Mouse (Mus musculus) bone marrow, adult 2 months (tissue): ENCODE data around the gene Fbxl21.

Source experiments
- CTCF ChIP-seq: fragments of 200-500 bp; IDR thresholded peaks from 2 replicates; pipeline ENCODE4 v1.5.1; 2011; ENCODE audit warnings: low read length, control low read depth; ENCODE audit not compliant: control insufficient read depth, insufficient read depth
- POLR2A ChIP-seq: fragments of 200-500 bp; IDR thresholded peaks from 2 replicates; pipeline ENCODE4 v1.6.1; 2011; ENCODE audit warnings: low read depth, mild to moderate bottlenecking, control low read depth, low read length, borderline replicate concordance; ENCODE audit not compliant: control insufficient read depth

DNA sequence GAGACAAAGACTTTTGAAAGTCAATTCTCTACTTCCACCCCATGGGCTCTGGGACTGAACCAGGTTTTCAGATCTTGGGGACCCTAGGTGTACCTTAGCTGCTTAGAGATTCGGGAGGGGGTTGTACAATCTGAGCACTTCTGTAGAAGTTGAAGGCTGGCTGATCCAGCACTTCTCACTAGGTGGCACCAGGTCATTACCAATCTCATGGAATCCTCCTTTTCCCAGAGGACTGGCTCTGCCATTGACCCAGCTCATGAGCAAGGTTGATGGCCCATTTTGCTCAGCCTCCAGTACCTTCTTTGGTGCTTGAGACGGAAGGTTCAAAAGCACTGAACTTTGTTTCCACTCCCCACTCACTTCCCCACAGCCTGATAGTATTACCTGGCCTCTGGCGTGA is 22.1 kb upstream of the Fbxl21 start:
- TF ChIP-seq POLR2A (no peak), CTCF (no peak)
